Mouse (Mus musculus) E14TG2a.4 (cell line): Measurements from ENCODE around the gene Ntrk3.

Source experiments
- H3K27me3 ChIP-seq: 2 replicates; pipeline ENCODE4 v1.6.1; 2014; ENCODE audit warnings: low read length, control low read depth; ENCODE audit not compliant: insufficient read depth
- H3K36me3 ChIP-seq: 2 replicates; pipeline ENCODE4 v1.6.1; 2014; ENCODE audit warnings: low read length, control low read depth; ENCODE audit not compliant: insufficient read depth
- H3K4me1 ChIP-seq: replicated peaks from 2 replicates; pipeline ENCODE4 v1.6.1; 2014; ENCODE audit warnings: low read depth, low read length, control low read depth
- H3K4me3 ChIP-seq: replicated peaks from 2 replicates; pipeline ENCODE4 v1.5.1; 2014; ENCODE audit warnings: mild to moderate bottlenecking, low read length
- H3K9me3 ChIP-seq: 2 replicates; pipeline ENCODE4 v1.6.1; 2014; ENCODE audit warnings: low read length, control low read depth
- CTCF ChIP-seq: conservative IDR thresholded peaks from 2 replicates; pipeline ENCODE4 v1.5.1; 2014; ENCODE audit warnings: low read length
- NANOG ChIP-seq: IDR thresholded peaks from 2 replicates; pipeline ENCODE4 v1.6.1; 2014; ENCODE audit warnings: borderline replicate concordance, low read length, mixed read lengths
- POU5F1 ChIP-seq: IDR thresholded peaks from 2 replicates; pipeline ENCODE4 v1.6.1; 2014; ENCODE audit warnings: low read length, borderline replicate concordance

Ntrk3 gene

DNA sequence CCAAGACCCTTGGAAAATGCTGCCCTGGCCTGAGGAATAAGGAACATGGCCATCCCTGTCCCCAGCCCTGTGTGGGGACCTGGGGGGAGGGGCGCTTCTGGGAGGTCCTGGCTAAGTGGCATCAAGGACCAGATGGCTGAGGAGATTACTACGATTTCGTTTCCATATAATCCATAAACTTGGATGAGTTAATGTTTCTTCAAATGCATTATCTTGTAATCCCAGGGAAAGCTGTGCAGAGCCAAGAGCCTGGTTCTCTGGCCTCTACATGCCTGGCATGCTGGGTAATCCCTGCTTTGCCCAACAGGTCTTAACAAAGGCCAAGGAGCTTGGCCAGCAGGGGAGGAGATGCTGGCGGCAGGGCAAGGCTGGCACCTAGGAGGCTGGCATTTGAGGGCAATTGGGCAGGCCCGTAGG is 27.4 kb upstream of the Ntrk3 start:
- TF ChIP-seq CTCF (no peak), POU5F1 (no peak), NANOG (no peak)
- Histone ChIP-seq H3K4me3 (no peak overlapping the region), H3K36me3 (no peaks in the 10 kb centered on the region), H3K9me3 (no peaks in the 10 kb centered on the region), H3K4me1 (no peaks in the 10 kb centered on the region), H3K27me3 (peaks cover 21% of the 10 kb centered on the region)

DNA sequence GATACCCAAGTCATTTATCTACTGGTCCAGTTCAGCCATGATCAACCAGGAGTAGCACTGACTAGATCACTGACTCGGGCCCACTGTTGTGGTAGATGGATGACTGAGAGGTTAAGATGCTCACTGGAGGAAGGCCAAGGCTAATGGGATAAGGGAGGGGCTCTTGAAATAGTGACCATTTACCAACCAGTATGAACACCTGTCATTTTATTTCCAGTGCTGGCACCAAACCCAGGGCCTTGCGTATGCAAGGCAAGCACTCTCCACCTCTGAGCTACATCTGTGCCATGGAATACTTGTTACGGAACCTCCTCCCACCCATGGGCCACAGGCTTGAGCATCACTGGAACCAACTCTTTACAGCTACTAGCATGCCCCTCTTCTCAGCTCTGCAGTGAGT is 26.0 kb upstream of the Ntrk3 start:
- TF ChIP-seq NANOG (no peak), POU5F1 (no peak), CTCF (no peak)
- peaks cover 21% of the 10 kb centered on the region for H3K27me3 ChIP-seq
- no peaks in the 10 kb centered on the region for H3K9me3 ChIP-seq
- no peaks in the 10 kb centered on the region for H3K4me1 ChIP-seq
- H3K4me3 ChIP-seq = no peak overlapping the region
- no peaks in the 10 kb centered on the region for H3K36me3 ChIP-seq

- Histone ChIP-seq H3K9me3 (no peaks in the 10 kb centered on the region), H3K4me1 (no peaks in the 10 kb centered on the region), H3K36me3 (no peaks in the 10 kb centered on the region), H3K27me3 (no peaks in the 10 kb centered on the region), H3K4me3 (no peak overlapping the region)
- TF ChIP-seq POU5F1 (no peak), CTCF (no peak), NANOG (no peak)
Observed at GRCm38 (mm10) chr7:78754458-78755000, 16.7 kb upstream of the Ntrk3 start.

DNA sequence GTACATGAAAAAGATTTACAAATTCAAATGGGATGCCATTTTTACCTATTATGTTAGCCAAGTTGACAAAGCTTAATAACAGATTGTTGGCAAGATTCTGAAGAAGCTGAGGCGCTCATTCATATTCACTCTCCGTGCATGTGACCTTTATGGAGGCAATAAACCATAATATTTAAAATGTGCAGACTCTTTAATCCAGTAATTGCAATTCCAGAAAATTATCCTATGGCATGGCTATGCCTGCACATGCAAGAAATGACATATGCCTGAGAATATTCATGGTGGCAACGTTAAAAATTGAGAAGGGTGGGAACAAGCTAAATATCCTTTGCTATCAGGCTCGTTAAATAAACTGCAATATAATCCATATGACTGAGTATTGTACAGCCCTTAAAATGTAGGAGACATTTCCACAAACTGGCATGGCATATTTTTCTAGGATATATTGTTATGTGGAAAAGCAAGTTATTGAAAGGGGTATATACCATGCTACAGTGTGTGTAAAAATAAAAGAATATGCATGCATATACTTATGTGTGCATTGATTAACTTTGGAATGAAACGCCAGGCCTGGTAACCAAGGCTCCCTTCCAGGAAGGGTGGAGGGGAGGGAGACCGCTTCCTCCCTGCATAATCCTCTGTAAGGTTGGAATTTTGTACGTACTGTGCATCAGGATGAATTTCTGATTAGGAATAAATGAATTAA is 16.1 kb upstream of the Ntrk3 start:
- TF ChIP-seq POU5F1 = no peak
- no peak for TF ChIP-seq CTCF
- no peak for TF ChIP-seq NANOG
- no peak overlapping the region for H3K4me3 ChIP-seq

DNA sequence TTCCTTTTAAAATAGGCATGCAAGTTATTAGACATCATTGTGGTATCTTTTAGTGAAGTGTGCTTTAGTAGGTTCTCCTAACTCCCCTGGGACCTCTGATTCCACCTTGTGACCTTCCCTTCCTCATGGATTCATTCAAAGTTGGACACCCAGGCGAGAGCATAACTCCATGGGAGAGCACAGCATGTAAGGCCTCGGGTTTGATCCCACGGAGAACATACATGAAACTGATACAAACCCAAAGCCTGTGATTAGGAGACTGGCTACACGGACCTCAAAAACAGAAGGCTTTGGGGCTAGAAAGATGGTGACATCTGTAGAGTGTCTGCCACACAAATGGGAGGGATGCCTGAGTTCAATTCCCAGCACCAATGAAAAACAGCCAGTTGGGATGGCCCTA is 15.1 kb upstream of the Ntrk3 start:
- Histone ChIP-seq H3K4me1 (no peaks in the 10 kb centered on the region), H3K4me3 (no peak overlapping the region), H3K27me3 (no peaks in the 10 kb centered on the region), H3K9me3 (no peaks in the 10 kb centered on the region), H3K36me3 (no peaks in the 10 kb centered on the region)
- no peak for TF ChIP-seq POU5F1
- no peak for TF ChIP-seq CTCF
- TF ChIP-seq NANOG = no peak

More for the DNA sequence above, 16.1 kb upstream of the Ntrk3 start:
- Histone ChIP-seq H3K36me3 (no peaks in the 10 kb centered on the region), H3K9me3 (no peaks in the 10 kb centered on the region), H3K27me3 (no peaks in the 10 kb centered on the region), H3K4me1 (no peaks in the 10 kb centered on the region)

DNA sequence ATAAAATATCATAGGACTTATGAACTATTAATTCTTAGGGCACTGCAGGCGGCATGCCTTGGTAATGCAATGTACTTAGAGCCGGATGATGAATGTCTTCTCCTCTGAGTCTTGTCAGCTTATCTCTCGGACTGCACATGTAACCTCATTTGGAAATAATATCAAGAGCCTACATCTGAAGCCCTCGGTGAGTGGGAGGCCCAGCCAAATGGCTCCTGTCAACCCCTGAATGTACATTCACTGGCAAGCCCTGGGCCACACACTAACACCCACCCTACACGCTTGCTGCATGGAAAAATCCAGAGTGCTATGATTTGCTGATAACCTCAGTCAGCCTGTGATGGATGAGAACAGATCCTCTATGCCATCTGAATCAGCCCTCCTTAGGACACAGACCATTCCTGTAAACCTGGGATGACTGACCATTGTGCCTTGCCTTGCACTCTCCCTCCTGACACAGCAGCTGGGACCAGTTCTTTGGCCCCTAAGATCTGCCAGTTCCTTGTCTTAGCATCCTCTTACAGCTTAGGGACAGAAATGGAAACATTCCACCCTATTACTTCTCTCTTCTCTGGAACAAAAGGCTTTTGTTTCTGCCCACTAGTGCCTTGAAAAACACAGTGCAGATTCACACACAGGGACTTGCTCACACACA is 6.0 kb upstream of the Ntrk3 start:
- no peaks in the 10 kb centered on the region for H3K36me3 ChIP-seq
- no peaks in the 10 kb centered on the region for H3K9me3 ChIP-seq
- no peaks in the 10 kb centered on the region for H3K4me1 ChIP-seq
- no peak overlapping the region for H3K4me3 ChIP-seq
- TF ChIP-seq NANOG (no peak), CTCF (no peak)
- H3K27me3 ChIP-seq = no peaks in the 10 kb centered on the region

DNA sequence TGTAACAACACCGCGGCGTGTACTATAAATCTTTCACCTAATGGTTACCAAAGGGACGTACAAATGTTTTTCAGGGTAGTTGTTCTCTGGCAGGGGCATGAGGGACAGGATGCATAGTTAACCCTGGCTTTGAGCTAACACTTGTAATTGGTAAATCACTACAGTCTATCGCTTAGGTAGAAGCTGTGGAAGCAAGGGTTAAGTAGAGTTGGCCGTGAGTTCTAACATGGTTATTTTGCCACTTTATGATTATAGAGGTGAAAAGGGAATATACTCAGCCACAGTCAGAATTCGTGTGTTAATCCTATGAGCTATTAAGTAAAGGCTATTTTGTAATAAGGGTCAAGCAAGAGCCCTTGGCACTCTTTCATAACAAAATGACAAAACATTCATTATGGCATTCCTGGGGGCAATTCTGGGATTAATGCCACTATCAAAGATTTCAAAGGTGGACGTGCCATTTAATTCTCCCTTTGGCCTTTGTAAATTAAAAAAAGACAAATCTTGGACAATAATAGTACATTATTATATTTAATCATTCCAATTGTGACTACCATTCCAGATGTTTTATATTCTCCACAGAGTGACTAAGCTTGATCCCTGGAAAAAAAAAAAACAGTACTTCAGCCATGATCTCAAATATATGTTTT is 1.7 kb upstream of the Ntrk3 start:
- H3K9me3 ChIP-seq = no peaks in the 10 kb centered on the region
- H3K4me1 ChIP-seq = no peaks in the 10 kb centered on the region
- no peak for TF ChIP-seq CTCF
- no peak for TF ChIP-seq NANOG
- no peak for TF ChIP-seq POU5F1
- no peak overlapping the region for H3K4me3 ChIP-seq
- no peaks in the 10 kb centered on the region for H3K36me3 ChIP-seq
- no peaks in the 10 kb centered on the region for H3K27me3 ChIP-seq

GRCm38 (mm10) chr7:78737196-78737595 is 616 bp downstream of the Ntrk3 start:
- Histone ChIP-seq H3K4me3 (no peak overlapping the region), H3K36me3 (no peaks in the 10 kb centered on the region), H3K27me3 (no peaks in the 10 kb centered on the region), H3K4me1 (no peaks in the 10 kb centered on the region), H3K9me3 (no peaks in the 10 kb centered on the region)
- TF ChIP-seq POU5F1 = no peak
- no peak for TF ChIP-seq NANOG
- TF ChIP-seq CTCF = no peak
